8 mouse cellular contexts compared by ENCODE assay signal in the genomic region with DNA sequence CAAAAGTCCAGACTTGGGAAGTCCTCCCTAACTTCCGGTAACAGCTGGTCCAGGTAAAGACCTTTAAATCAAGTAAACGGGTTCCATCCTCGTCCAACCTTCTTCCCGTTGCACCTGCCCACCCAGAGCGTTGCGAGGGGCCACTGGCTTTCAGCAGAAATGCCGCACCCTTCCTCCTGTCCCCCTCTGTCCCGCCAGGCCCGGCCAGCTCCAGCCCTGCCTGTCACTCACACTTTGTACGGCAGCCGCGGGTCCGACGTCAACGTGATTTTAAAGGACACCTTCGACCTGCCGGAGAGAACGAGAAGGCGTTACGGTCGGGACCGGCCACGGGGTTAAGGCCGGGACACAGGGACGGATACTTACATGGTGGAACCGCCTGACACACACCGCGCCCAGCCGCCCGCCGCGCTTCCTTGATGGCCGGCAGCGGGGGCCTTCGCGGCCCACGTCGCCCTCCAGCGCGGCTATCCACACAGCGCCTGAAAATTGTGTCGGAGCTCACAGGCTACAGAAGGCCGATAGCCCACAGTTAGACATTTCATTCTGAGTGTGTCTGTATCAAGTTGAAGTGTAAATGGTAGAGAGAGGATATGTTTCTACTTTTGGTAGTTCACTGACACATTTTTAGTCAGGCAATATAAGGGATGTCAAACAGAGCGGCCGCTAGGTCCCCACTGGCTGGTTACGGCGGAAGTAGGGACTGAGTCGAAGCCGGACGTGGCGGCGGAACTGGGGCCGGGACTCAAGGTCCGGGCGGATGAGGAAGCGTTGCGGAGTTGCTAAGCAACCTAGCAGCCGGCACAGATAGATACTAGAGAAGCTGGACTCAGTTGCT. TPM values are rescaled to one million over a fixed set of nuclear protein-coding genes. Genes with fewer than 3 reads are reported as not detected.
DNase-seq lines count a peak whose midpoint lies in the region; ATAC-seq and TF ChIP-seq lines count a peak whose summit lies in the region.

A gene (minus strand): TSS at position 448 of the 838 bp plus-strand sequence.

- H3K27ac ChIP-seq in CH12.LX (ENCODE audit: insufficient read depth, low read depth): peak within 1 kb of the TSS; percentile 13; the same call in 1 of the 2 replicates
- H3K27ac ChIP-seq in forebrain, embryonic 11.5 days (ENCODE audit: low read depth, low read length): no peak within 1 kb of the TSS
- peak within 1 kb of the TSS; percentile 57; the same call in 1 of the 2 replicates for H3K27ac ChIP-seq in heart, embryonic 16.5 days (ENCODE audit: low read length)
- no peak within 1 kb of the TSS for H3K27ac ChIP-seq in liver, embryonic 15.5 days (replicated peaks)
- no peak within 1 kb of the TSS for H3K27ac ChIP-seq in neural tube, embryonic 12.5 days

- peaks cover 15% of the 10 kb centered on the region for H3K79me2 ChIP-seq in CH12.LX (replicated peaks; ENCODE audit: control insufficient read depth, extremely low read depth, insufficient read depth, poor library complexity, severe bottlenecking)

- H3K4me2 ChIP-seq in CH12.LX (ENCODE audit: insufficient read depth, low read depth, poor library complexity, severe bottlenecking): peak within 1 kb of the TSS; percentile 90
- peak within 1 kb of the TSS; percentile 63 for H3K4me2 ChIP-seq in forebrain, embryonic 11.5 days (ENCODE audit: low read depth, low read length, severe bottlenecking)
- H3K4me2 ChIP-seq in heart, embryonic 16.5 days (ENCODE audit: low read depth, low read length): peak within 1 kb of the TSS; percentile 92
- peak within 1 kb of the TSS; percentile 75 for H3K4me2 ChIP-seq in liver, embryonic 15.5 days
- H3K4me2 ChIP-seq in neural tube, embryonic 12.5 days (replicated peaks): peak within 1 kb of the TSS; percentile 93

- peak; percentile 56; the same call in 1 of the 2 replicates for TF ChIP-seq POLR2A in CH12.LX (IDR thresholded peaks at IDR 0.05; ENCODE audit: low read depth, low read length)

- TF ChIP-seq CTCF in CH12.LX (conservative IDR thresholded peaks at IDR 0.05 in 1 of 2, IDR thresholded peaks at IDR 0.05 in 1 of 2; ENCODE audit: low read depth in 2 of 2, low read length in 2 of 2): no peak; a peak in 1 of 4 replicates

- peak; percentile 96 for DNase-seq in CH12.LX (ENCODE audit: extremely low read depth)
- DNase-seq in c-Kit-positive CD71-positive TER-119-negative erythroid progenitor cells, embryonic 14.5 days (ENCODE audit: low read depth): peak; percentile 90
- peak; percentile 93 for DNase-seq in forebrain, embryonic 11.5 days (ENCODE audit: low spot score)
- peak; percentile 96 to 97 for DNase-seq in kidney, postnatal 36 days
- DNase-seq in telencephalon, adult 2 months (ENCODE audit: low read depth, low spot score): peak; percentile 98

- no peaks in the 10 kb centered on the region for H3K9me3 ChIP-seq in CH12.LX (replicated peaks; ENCODE audit: low read length)
- no peaks in the 10 kb centered on the region for H3K9me3 ChIP-seq in forebrain, embryonic 11.5 days (ENCODE audit: control insufficient read depth, low read length)
- H3K9me3 ChIP-seq in heart, embryonic 16.5 days (replicated peaks; ENCODE audit: control insufficient read depth, low read length): no peaks in the 10 kb centered on the region
- no peaks in the 10 kb centered on the region for H3K9me3 ChIP-seq in liver, embryonic 15.5 days (replicated peaks)
- no peaks in the 10 kb centered on the region for H3K9me3 ChIP-seq in neural tube, embryonic 12.5 days

- no peak for TF ChIP-seq EP300 in CH12.LX (IDR thresholded peaks at IDR 0.05; ENCODE audit: low read length)

- WGBS in forebrain, embryonic 11.5 days: under 1% methylated on average over 58 of the region's 58 CpGs
- under 1% methylated on average over 58 of the region's 58 CpGs for WGBS in heart, embryonic 16.5 days
- WGBS in liver, embryonic 15.5 days (ENCODE audit: insufficient replicate concordance): under 1% methylated on average over 58 of the region's 58 CpGs
- under 1% methylated on average over 58 of the region's 58 CpGs for WGBS in neural tube, embryonic 12.5 days

- no peaks in the 10 kb centered on the region for H3K27me3 ChIP-seq in CH12.LX (replicated peaks)
- H3K27me3 ChIP-seq in forebrain, embryonic 11.5 days (ENCODE audit: control insufficient read depth, insufficient read depth, low read length): no peaks in the 10 kb centered on the region
- no peaks in the 10 kb centered on the region for H3K27me3 ChIP-seq in heart, embryonic 16.5 days (ENCODE audit: control insufficient read depth, insufficient read depth, low read length)
- no peaks in the 10 kb centered on the region for H3K27me3 ChIP-seq in liver, embryonic 15.5 days
- H3K27me3 ChIP-seq in neural tube, embryonic 12.5 days (replicated peaks): no peaks in the 10 kb centered on the region

- peak; percentile 98 for ATAC-seq in forebrain, embryonic 11.5 days (replicated peaks; ENCODE audit: low FRiP score)
- peak; percentile 97 for ATAC-seq in heart, embryonic 16.5 days (replicated peaks; ENCODE audit: extremely low read depth, insufficient read depth, low FRiP score)
- ATAC-seq in liver, embryonic 15.5 days (ENCODE audit: insufficient read depth): peak; percentile 99
- ATAC-seq in neural tube, embryonic 12.5 days (ENCODE audit: low FRiP score, low read depth): peak; percentile 100

- H3K4me3 ChIP-seq in CH12.LX (replicated peaks in 1 of 3; ENCODE audit: low read depth in 2 of 3, low read length in 2 of 3, poor library complexity in 1 of 3): peak within 1 kb of the TSS; percentile 76 to 99 (median 93)
- peak within 1 kb of the TSS; percentile 87 for H3K4me3 ChIP-seq in forebrain, embryonic 11.5 days (ENCODE audit: low read depth, low read length)
- peak within 1 kb of the TSS; percentile 66 for H3K4me3 ChIP-seq in heart, embryonic 16.5 days (ENCODE audit: low read length)
- H3K4me3 ChIP-seq in liver, embryonic 15.5 days (replicated peaks): peak within 1 kb of the TSS; percentile 90
- H3K4me3 ChIP-seq in neural tube, embryonic 12.5 days: peak within 1 kb of the TSS; percentile 82

- peaks cover 24 to 34% of the 10 kb centered on the region in 2 experiments for H3K36me3 ChIP-seq in CH12.LX (replicated peaks in 1 of 2; ENCODE audit: control insufficient read depth in 1 of 2, insufficient read depth in 1 of 2, low read length in 1 of 2)
- no peaks in the 10 kb centered on the region for H3K36me3 ChIP-seq in forebrain, embryonic 11.5 days (ENCODE audit: control insufficient read depth, insufficient read depth, low read length)
- peaks cover 15% of the 10 kb centered on the region for H3K36me3 ChIP-seq in heart, embryonic 16.5 days (ENCODE audit: control insufficient read depth, insufficient read depth)
- peaks cover 28% of the 10 kb centered on the region for H3K36me3 ChIP-seq in liver, embryonic 15.5 days (replicated peaks)
- H3K36me3 ChIP-seq in neural tube, embryonic 12.5 days: peaks cover 28% of the 10 kb centered on the region

- no peak for TF ChIP-seq RAD21 in CH12.LX (IDR thresholded peaks at IDR 0.05; ENCODE audit: low read depth, low read length)

- dilution Hi-C loops in CH12.LX (cut with MboI; ENCODE audit: extremely low pct_ligation_motif_present, extremely low pct_unique_long_range_greater_than_20kb, low sequenced_read_pairs): no loop called here

- peaks cover 2 to 12% of the 10 kb centered on the region in 2 experiments; a peak in 1 of 4 replicates for H3K4me1 ChIP-seq in CH12.LX (ENCODE audit: control insufficient read depth in 1 of 2, insufficient read depth in 2 of 2)
- H3K4me1 ChIP-seq in forebrain, embryonic 11.5 days (replicated peaks; ENCODE audit: control insufficient read depth, insufficient read depth, low read length): peaks cover 2% of the 10 kb centered on the region
- H3K4me1 ChIP-seq in heart, embryonic 16.5 days (ENCODE audit: control insufficient read depth, insufficient read depth, low read length): peaks cover 5% of the 10 kb centered on the region
- peaks cover 15% of the 10 kb centered on the region for H3K4me1 ChIP-seq in liver, embryonic 15.5 days (replicated peaks)
- peaks cover 6% of the 10 kb centered on the region for H3K4me1 ChIP-seq in neural tube, embryonic 12.5 days

- peak within 1 kb of the TSS; percentile 80 for H3K9ac ChIP-seq in CH12.LX (ENCODE audit: insufficient read depth, low read depth)
- H3K9ac ChIP-seq in forebrain, embryonic 11.5 days (ENCODE audit: low read length): peak within 1 kb of the TSS; percentile 71
- H3K9ac ChIP-seq in heart, embryonic 16.5 days (ENCODE audit: low read length): peak within 1 kb of the TSS; percentile 74
- peak within 1 kb of the TSS; percentile 69 for H3K9ac ChIP-seq in liver, embryonic 15.5 days
- H3K9ac ChIP-seq in neural tube, embryonic 12.5 days: peak within 1 kb of the TSS; percentile 73

- in situ Hi-C loops in CH12.LX (cut with MboI; ENCODE audit: low pct_ligation_motif_present, low pct_unique_long_range_greater_than_20kb, low sequenced_read_pairs): no loop called here

TF ChIP-seq in CH12.LX, 34 proteins besides CTCF, POLR2A, EP300 and RAD21 (continues in another document):
- TF ChIP-seq E2F4 (IDR thresholded peaks at IDR 0.05; ENCODE audit: insufficient replicate concordance, low read depth, low read length) (no peak), NRF1 (IDR thresholded peaks at IDR 0.05; ENCODE audit: low read depth, low read length) (peak; percentile 38; the same call in 1 of the 2 replicates), UBTF (IDR thresholded peaks at IDR 0.05; ENCODE audit: low read depth, low read length) (no peak), BHLHE40 (IDR thresholded peaks at IDR 0.05; ENCODE audit: low read depth, low read length) (no peak), CHD1 (IDR thresholded peaks at IDR 0.05; ENCODE audit: low read depth, low read length) (no peak), ETS1 (conservative IDR thresholded peaks at IDR 0.05; ENCODE audit: low read depth, low read length) (no peak), ZMIZ1 (IDR thresholded peaks at IDR 0.05; ENCODE audit: low read depth, low read length) (no peak), MEF2A (IDR thresholded peaks at IDR 0.05; ENCODE audit: borderline replicate concordance, low read depth, low read length) (no peak), IRF4 (IDR thresholded peaks at IDR 0.05; ENCODE audit: low read depth, low read length) (no peak; the same call in 1 of the 2 replicates), TCF12 (IDR thresholded peaks at IDR 0.05; ENCODE audit: low read depth, low read length) (peak; percentile 58; the same call in 1 of the 2 replicates), POLR2AphosphoS2 (IDR thresholded peaks at IDR 0.05; ENCODE audit: low read depth, low read length) (no peak), SMC3 (IDR thresholded peaks at IDR 0.05; ENCODE audit: low read depth, low read length) (no peak), MAZ (IDR thresholded peaks at IDR 0.05; ENCODE audit: low read depth, low read length) (no peak)

RNA-seq across cellular contexts. Expression of the gene that starts here (rescaled TPM):
- total RNA-seq in CH12.LX (2012; rRNA removed) (36.6 and 56.3 TPM in 2 replicates), CH12.LX (2014; rRNA removed) (77.0 and 87.3 TPM in 2 replicates)
- 87.1 and 109 TPM in 2 replicates for polyA plus RNA-seq in CH12.LX (2012; ENCODE audit: insufficient read length, low read depth)
- 86.5 and 93.9 TPM in 2 replicates for polyA plus RNA-seq in forebrain, embryonic 11.5 days (2014; fragmentation: Nextera tagmentation; extraction: Ambion mirVana)
- 60.0 and 61.8 TPM in 2 replicates for polyA plus RNA-seq in heart, embryonic 16.5 days (2015; fragmentation: Nextera tagmentation; extraction: Ambion mirVana)
- polyA plus RNA-seq in liver, embryonic 15.5 days (2015; fragmentation: Nextera tagmentation; extraction: Ambion mirVana): 44.1 and 52.5 TPM in 2 replicates
- polyA plus RNA-seq in neural tube, embryonic 12.5 days (2016; fragmentation: Nextera tagmentation; extraction: Ambion mirVana): 90.7 and 102 TPM in 2 replicates

Comparison
In these comparisons a context has a peak if more than half of its experiments do, and no peak if none do; other contexts are left out.
1. H3K27ac ChIP-seq: peak in CH12.LX (single experiment) and heart, embryonic 16.5 days (single experiment); none in forebrain, embryonic 11.5 days (single experiment), liver, embryonic 15.5 days (single experiment) and neural tube, embryonic 12.5 days (single experiment).
2. Peak in every context shown above with its lines, with median percentiles within 50 percentile points of each other: DNase-seq, H3K4me2 ChIP-seq, H3K4me3 ChIP-seq, H3K9ac ChIP-seq and ATAC-seq.